Mouse (Mus musculus) lung, adult 18-20 months (tissue): ENCODE data around the gene Etv4.
A peak's percentile ranks its signal among the peaks of the same experiment; 100 is the strongest.

Experiments
- DNase-seq, 2 experiments: peaks; one replicate each; pipeline ENCODE4 v3.0.0; 2022; ENCODE audit warnings: mixed read lengths in 2 of 2

Gene Etv4

GRCm38 (mm10) chr11:101785143-101785851 lies at the start of gene Etv4:
Etv4 (minus strand) TSS chr11:101785371.
- DNase-seq, result peak; percentile 85 to 89

GRCm38 (mm10) chr11:101832001-101832400 lies 46.8 kb upstream of the Etv4 start:
- no peak for DNase-seq

- no peak for DNase-seq
Observed at GRCm38 (mm10) chr11:101830616-101831015, 45.4 kb upstream of the Etv4 start.

GRCm38 (mm10) chr11:101830112-101830511 lies 44.9 kb upstream of the Etv4 start:
- DNase-seq, result peak in 1 of 2 experiments; percentile 10

- DNase-seq, result no peak
Observed at GRCm38 (mm10) chr11:101828718-101829117, 43.5 kb upstream of the Etv4 start.

GRCm38 (mm10) chr11:101823210-101823609 lies 38.0 kb upstream of the Etv4 start:
- DNase-seq, result no peak

- DNase-seq, result peak in 1 of 2 experiments; percentile 18
Observed at GRCm38 (mm10) chr11:101820899-101821298, 35.7 kb upstream of the Etv4 start.

- DNase-seq, result no peak
Observed at GRCm38 (mm10) chr11:101819853-101820252, 34.7 kb upstream of the Etv4 start.

- DNase-seq, result no peak
Observed at GRCm38 (mm10) chr11:101815103-101816085, 30.2 kb upstream of the Etv4 start.

- DNase-seq, result peak; percentile 39 to 58
Observed at GRCm38 (mm10) chr11:101814375-101815102, 29.4 kb upstream of the Etv4 start.

- DNase-seq, result peak; percentile 68 to 69
Observed at GRCm38 (mm10) chr11:101813259-101813658, 28.1 kb upstream of the Etv4 start.

GRCm38 (mm10) chr11:101809060-101809828 lies 24.1 kb upstream of the Etv4 start:
- DNase-seq, result no peak

GRCm38 (mm10) chr11:101807266-101807665 lies 22.1 kb upstream of the Etv4 start:
- no peak for DNase-seq

GRCm38 (mm10) chr11:101806741-101807140 lies 21.6 kb upstream of the Etv4 start:
- DNase-seq, result no peak

- DNase-seq, result no peak
Observed at GRCm38 (mm10) chr11:101805113-101805704, 20.0 kb upstream of the Etv4 start.

- no peak for DNase-seq
Observed at GRCm38 (mm10) chr11:101801386-101801785, 16.2 kb upstream of the Etv4 start.

GRCm38 (mm10) chr11:101798083-101798482 lies 12.9 kb upstream of the Etv4 start:
- no peak for DNase-seq

GRCm38 (mm10) chr11:101797355-101797754 lies 12.2 kb upstream of the Etv4 start:
- no peak for DNase-seq

GRCm38 (mm10) chr11:101790811-101791526 lies 5.8 kb upstream of the Etv4 start:
- DNase-seq, result peak; percentile 36 to 41

GRCm38 (mm10) chr11:101787432-101787831 lies 2.3 kb upstream of the Etv4 start:
- DNase-seq, result no peak

- no peak for DNase-seq
Observed at GRCm38 (mm10) chr11:101786651-101787050, 1.5 kb upstream of the Etv4 start.
